Mouse (Mus musculus) forelimb bud, embryonic 11.5 days (tissue): ENCODE data around the gene Frmd5.

Experiments
- DNase-seq: peaks from one replicate; pipeline ENCODE4 v3.0.0-alpha.2; 2012; ENCODE audit warnings: low read depth, low spot score

Frmd5 gene

DNA sequence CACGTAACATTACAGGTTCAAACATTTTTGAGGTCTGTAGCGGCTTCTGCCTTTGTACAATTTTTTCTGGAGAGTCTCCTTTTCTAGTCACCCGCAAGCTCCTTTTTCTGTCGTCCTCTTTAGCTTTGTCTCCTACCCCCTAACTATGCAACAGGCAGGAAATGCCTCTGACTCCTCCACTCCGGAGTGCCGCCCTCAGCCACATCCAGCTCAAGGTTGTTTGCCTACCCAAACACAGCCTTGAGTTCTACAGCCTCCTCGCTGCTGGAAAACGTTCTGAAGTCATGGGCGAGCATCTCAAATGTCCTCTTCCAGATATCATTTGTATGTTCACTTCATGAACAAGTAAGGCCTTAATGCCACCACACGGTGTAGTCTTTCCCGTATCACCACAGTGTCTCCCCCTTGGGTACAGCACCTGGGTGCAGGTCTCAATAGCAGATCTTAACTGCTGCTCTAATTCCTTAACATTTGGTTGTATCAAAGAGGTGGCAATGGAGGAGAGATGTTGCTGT lies 45.5 kb downstream of the Frmd5 start:
- DNase-seq, result no peak

DNA sequence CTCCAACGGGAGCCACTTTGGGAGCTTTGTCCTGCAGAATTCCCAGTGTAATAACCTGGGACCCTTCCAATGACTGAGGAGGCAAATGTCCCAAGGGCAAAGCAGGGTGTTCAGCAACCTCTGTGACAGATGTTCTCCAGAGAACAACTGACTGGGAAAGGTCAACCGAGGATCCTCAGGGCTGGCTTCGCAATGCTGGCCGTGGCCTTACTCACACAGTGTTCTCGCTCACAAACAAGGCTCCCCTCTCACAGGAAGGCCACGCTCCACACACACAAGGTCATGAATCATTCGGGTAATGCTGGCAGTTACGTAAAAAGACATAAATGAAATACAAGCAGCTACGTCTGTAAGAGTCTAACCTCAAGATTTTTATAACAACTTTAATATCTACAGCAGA lies 46.2 kb downstream of the Frmd5 start:
- no peak for DNase-seq

DNA sequence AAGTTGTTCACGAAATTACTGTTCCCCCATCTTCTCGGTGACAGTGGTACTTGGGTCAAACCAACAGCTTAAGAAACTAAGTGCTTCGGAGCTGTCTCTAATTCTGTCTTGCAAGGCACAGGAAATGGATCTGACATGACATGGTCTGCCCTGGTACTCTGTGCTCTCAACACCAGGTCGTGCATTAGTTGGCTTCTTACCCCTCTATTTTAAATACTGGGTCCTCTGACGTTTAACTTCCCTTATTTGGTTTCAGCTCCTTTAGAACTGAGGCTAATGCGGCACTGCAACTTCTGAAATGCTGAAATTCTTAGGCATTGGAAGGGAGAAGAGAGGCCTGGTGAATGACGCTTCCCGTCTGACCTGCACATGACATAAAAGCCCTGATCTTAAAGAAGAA lies 48.6 kb downstream of the Frmd5 start:
- DNase-seq, result no peak

DNA sequence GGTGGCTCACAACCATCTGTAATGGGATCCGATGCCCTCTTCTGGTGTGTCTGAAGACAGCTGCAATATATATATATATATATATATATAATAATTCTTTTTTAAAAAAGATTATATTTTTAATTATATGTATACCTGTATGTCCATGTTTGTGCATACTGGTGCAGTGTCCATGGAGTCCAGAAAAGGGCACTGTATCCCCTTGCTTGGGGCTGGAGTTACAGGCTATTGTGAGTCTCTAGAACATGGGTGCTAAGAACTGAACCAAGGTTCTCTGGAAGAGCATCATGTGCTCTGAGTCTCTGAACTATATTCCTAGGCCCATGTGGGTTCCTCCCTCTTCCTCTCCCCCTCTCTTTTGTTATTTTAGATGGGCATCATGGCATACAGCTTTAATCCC lies 50.6 kb downstream of the Frmd5 start:
- no peak for DNase-seq

DNA sequence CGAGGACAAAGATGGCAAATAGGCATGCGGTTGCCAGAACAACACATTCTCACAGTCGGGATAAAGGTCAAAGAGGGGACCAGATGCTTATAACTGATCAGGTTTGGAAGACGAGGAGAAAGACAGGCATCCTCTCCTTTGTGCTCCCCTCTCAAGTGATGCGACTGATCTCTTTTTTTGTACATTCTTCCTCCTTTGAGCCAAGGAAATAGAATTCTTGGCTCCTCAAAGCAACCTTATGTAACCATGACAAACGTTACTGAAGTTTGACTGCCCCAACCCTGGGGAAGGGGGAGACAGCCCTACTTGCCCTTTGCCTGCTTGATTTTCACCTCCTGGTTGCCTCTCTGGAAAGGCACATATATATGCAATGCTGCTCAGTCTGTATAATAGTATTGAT lies 51.8 kb downstream of the Frmd5 start:
- DNase-seq, result no peak

DNA sequence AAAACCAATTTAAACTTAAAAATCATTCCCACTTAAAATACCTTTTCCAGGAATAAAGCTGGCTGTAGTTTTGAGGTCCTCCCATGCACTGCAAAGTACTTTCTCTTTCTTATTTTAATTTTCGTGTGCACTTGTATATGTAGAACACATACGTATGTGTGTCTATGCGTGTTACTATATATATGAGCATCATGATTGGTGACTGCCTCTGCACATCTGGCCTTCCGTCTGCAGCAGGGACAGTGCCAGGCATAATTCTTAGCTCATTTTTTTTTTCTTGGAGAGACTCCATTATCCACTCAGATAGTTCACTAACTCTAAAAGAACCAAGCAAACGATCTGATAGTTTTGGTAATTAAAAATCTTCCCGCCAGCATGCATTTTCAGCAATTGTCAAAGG lies 56.8 kb downstream of the Frmd5 start:
- DNase-seq, result no peak

DNA sequence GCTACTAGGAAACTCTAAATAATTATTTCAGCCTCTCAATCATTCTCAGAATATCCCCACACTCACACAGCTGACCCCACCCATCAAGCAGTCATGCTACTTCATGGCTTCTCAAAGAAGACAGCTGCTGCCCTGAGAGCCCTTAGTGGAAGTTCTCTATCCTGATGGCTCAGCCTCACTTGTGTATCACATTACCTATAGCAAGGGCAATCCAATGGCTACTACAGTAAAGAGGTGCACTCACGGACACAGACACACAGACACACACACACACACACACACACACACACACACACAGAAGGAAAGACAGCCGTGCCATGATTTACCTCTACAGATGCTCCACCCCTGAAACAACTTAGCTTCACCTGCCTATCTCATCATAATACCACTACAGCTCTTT lies 65.7 kb downstream of the Frmd5 start:
- no peak for DNase-seq

DNA sequence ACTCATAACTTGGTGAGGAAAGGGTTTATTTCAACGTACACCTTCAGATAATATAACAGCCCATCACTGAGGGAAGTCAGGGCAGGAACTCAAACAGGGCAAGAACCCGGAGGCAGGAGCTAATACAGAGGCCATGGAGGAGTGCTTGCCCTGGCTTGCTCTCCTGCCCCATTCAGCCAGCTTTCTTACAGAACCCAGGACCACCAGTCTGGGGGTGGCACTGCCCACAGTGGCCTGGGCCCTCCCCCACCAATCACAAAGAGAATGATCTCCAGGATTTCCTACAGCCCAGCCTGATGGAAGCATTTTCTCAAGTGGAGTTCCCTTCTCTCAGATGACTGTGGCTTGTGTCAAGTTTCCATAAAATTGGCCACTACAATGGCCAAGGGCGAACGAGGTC lies 67.5 kb downstream of the Frmd5 start:
- DNase-seq, result no peak

DNA sequence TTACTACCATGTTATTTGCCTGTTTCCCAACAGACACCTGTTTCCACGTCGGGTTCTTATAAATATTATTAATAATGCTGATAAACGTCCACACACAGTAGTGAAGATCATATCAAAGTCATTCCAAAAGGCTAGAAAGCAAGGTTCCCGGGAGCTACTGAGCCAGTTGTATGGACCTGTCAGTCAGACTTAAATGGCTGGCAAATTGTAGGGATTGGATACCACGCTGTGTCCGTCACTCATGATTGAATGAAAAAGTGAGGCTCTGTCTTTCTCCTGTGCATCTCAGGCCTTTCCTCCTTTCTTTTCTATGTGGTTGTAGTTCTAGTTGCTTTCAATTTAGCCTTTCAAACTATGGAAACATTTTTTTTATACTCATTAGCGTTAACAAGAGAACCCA lies 73.5 kb downstream of the Frmd5 start:
- no peak for DNase-seq

DNA sequence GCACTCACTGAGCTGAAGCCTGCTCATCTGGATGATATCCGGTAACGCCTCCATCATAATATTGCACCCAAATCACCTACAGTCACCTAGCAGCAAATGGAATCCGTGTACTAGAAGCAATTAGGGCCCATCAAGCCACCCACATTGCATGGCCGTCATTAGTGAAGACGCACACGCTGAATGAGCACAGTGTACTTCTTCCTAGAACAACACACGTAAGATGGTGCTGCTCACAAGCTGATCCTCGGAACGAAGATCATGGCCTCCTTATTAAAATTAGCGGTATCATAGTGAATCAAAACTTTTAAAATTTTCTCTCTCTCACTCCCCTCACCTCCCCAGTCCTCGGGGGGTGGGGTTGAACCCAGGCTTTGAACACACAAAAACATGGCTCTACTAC lies 76.4 kb downstream of the Frmd5 start:
- no peak for DNase-seq

DNA sequence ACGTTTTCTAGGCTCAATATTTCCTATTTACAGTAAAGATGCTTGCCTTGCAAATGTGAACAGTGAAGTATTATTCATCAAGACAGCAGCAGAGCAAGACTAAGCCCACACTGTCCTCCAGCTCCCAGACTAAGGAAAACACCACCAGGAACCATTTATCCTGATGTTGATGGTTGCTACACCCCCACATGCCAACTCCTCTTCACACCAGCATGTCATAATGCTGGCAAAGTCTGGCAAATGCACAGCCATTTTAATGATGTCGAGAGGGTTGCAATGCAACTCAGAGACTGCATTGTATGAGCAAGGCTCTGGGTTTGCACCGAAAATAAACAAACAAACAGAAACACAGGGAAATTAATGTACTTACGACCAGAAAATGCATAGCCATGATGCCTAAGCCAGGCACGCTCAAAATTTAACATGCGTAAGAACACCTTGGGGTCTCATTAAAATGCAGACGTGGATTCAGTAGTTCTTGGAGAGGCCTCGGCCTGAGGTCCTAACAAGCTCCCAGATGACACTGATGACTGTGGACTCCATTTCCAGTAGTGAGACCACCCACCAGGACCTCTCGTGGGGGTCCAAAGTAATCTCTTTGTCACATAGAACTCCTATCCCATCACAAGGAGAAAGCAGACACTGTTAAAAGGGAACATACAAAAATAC lies 77.8 kb downstream of the Frmd5 start:
- DNase-seq, result no peak

DNA sequence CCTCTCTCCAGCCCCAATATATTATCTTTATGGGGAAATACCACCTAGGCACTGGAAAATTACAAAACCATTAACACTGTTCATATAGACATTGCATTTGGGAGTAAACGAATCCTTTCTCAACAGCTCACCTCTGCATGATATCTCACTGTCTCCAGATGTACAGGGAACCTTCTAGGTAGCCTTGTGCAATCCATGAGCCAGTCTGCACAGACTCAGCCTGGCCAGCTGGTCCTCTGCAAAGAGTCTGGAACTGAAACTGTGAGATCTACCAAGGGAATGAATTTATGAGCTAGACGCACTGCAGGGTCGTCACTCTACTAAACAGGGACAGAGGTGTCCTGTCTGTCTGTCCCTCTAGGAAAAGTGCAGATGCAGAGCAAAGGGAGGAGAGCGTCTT lies 82.0 kb downstream of the Frmd5 start:
- no peak for DNase-seq

DNA sequence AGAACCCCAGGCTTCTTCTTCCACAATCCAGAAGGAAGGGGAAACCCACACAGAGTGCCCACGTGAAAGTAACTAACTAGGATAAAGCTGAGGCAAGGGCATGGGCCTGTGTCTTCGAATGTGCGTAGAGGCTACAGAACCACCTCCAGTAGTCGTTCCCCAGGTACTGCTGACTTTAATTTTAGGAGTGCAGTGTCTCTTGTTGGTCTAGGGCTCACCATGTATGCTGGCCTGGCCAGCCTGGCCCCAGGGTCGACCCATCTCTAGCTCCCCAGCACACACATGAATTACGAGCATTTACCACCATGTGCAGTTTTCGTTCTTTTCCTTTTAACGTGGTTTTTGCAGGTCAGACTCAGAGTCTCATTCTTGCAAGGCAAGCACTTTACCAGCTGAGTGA lies 83.1 kb downstream of the Frmd5 start:
- DNase-seq, result no peak

DNA sequence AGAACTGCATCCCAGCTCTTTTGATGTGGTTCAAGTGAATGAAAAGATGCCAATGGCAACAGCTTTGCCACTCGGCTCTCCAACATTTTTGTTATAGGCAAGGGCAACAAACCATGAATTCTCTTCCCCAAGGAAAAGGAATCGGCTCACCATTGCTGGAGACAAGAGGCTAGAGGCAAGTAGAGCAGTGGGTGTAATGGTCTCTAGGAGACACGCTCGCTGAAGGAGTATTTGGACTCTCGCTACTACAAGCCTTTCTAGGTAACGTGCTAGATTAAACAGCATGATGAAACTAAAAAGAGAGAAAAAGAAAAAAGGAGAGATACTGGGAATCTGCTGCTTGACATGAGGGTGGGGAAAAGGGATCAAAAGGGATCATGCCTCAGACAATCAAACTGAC lies 87.9 kb downstream of the Frmd5 start:
- no peak for DNase-seq

DNA sequence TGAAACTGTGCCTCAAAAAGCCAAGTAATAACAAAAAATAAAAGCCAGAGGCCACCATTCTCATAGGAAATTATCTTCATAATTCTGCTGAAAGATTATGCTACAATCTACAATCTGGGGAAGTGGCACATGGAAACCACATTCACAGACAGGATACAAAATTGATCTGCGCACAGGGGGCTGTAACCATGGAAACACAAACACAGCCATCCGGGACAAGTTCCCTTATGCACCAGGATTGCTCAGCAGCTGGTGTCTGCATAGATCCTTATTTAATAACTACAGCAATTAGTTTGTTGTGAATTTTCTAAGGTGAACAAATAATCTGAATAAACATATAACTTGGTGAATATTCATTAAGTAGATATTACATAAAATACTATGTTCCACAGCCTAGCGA lies 89.8 kb downstream of the Frmd5 start:
- DNase-seq, result no peak

DNA sequence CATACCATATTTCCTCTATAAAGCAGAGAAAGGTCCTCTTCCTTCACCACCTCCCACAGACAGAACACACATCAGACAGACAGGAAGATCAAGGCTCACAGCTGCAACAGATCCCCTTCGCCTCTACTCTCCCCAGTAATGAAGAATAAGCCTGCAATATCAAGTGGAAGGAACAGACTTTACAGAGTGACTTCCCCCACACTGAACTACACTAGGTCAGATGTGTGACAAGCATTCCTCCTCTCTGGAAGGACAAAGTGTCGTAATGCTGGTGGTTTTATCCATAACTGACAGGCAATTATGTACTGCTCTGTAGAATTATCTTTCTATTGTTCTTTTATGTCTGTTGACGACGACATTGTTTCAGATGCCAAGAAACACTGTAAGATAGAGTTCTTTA lies 93.3 kb downstream of the Frmd5 start:
- no peak for DNase-seq

DNA sequence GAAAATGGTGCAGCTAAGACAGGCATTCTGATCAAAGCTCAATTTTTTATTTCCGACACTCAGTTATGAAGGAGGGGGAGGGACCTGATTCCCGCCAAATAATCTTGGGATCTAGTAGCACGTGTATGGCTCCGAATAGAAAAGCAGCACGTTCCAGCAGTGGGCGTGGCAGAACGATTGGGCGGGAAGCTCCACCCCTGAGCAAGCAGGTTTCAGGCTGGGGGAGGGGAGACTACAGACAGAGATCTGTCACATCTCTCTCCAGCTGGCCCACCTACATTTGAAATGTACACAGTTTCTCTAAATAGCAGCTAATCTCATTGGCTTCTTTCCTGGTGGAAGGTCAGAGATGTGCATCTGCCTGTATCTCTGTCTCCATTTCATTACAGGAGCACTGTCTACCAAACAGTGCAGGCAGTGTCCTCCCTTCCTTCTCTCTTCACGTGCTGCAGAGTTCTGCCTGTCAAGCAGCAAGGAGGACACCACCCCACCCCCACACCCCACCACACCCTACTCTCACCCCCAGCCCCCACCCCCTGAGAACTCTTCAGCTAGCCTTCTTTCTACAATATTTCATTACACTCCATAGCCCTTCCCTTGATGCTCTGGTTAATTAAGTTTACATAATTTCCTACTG lies 95.0 kb downstream of the Frmd5 start:
- DNase-seq, result no peak

DNA sequence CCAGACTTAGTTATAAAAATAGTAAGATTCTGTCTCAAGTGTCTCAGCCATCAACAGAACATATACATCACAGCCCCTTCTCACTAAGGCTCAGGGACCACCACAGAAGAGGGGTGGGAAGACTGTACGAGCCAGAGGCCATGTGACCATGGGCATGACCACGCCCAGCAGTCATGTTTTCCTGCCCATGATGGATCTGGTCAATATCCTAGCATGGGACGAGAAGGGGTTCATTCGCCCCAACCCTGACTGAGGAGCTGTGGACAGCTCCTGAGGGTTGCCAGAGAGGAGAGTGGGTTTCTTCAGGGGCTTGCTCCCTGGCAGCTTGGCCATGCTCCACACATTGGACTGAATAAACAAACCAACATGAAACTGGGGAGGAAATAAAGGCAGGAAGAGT lies 97.8 kb downstream of the Frmd5 start:
- no peak for DNase-seq

DNA sequence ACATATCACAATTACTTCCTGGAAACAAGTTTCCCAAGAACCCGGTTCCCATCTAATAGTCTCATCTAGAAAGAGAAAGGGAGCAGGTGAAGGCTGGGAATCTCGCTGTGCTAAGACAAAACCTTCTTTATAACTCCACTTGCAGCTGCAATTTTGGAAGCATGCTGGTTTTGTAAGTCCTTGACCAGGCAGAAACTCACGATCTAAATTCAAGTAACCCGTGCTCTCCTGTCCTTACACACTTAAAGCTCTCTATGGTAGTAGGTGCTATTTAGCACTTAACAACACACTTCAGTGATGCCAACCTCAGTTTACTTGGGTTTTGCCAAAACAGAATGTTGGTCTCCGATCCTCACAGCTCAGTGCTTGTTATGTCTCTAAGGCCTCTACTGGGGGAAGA lies 99.4 kb downstream of the Frmd5 start:
- no peak for DNase-seq

DNA sequence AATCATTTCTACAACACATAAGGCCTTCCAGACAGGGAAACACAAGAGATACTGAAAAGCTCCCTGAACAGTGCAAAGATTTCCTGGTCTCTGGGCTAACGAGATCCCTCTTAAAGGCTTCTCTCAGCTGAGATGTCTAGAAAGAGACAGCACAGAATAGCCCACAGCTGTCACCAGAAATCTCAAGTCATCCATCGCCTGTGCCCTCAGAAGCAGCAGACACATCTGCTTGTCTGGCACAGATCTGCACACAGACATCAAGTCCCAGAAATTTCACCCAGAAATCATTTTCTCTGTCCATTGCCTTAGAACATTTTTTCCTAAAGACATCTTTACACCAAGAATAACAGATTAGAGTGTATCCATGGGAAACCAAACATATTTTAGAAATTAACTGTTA lies 101.1 kb downstream of the Frmd5 start:
- no peak for DNase-seq

DNA sequence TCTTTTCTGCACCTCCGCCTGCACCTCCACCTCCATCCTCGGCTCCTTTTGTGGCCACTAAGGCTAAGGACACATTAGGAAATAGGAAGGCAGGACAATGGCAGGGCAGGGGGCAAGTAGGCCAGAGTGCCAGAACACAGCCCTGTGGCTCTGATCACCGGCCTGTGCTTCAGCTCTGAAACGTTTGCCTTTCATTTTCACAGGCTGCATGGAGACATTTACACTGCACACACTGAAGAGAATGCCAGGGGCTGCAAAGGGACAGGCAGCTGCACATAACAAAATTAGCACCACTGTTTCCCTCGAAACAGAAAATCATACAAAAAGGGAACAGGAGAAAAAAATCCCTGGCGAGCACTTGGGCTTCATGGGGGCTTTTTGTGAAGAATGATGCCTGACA lies 107.6 kb downstream of the Frmd5 start:
- no peak for DNase-seq

DNA sequence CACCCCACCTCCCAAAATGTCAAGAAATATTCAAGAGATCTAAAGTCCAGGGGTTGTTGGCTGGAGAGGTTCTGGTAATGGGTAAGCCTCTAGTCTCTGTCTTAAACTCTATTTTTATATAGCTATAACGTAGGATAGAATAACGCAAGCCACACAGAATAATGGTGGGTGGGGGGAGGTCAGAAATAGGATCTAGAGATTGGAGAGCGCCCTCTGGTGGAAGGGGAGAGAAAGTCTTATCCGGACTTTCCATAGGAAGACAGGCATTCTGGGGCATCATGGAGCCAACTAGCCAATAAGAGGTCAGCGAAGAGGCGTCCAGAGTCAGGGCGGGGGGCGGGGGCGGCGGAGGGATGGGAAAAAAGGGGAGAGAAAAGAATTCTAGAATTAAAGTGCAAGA lies 111.5 kb downstream of the Frmd5 start:
- no peak for DNase-seq

DNA sequence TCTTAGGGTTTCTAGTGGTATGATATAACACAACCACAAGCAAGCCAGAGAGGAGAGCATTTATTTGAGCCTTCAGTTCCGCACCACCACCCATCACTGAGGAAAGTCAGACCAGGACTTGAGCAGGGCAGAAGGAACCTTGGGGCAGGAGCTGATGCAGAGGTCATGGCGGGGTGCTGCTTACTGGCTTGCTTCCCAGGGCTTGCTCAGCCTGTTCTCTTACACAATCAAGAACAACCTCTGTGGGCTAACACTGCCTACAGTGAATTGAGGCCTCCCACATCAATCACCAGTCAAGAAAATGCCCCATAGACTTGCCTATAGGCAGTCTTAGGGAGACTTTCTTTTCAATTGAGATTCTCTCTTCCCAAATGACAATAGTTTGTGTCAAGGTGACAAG lies 118.8 kb downstream of the Frmd5 start:
- no peak for DNase-seq

DNA sequence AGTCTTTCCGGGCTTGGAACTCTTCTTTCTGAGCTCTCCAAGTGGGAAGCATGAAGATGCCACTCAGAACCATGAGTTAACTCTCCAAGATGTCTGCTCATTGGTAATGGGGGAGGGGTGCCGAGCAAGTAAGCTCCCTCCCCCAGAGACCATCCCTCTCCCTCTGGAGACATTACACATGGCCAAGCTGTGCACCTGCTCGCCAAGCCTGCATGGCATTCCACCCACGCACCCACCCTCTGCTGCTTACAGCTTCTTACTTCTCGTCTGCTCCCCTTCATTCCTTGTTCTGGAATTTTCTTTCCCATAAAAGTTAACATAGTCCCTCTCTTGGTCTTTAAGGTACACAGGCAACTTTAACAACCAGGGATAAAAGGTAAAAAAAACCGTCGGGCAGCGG lies 123.3 kb downstream of the Frmd5 start:
- no peak for DNase-seq
